Mouse (Mus musculus) intestine, embryonic 16.5 days (tissue): ENCODE data around the gene Slc38a7. TPM values are rescaled to one million over a fixed set of nuclear protein-coding genes. Genes with fewer than 3 reads are reported as not detected.

Experiments
- ATAC-seq: fragments of 200-750 bp; cut with Nextera tagmentation; 2 replicates; pipeline ENCODE4 v1.8.0; 2017; ENCODE audit warnings: moderate TSS enrichment, moderate library complexity
- H3K27ac ChIP-seq: fragments of 300-500 bp; sonication (generic); 2 replicates; pipeline ENCODE4 v1.5.1; 2014; ENCODE audit warnings: mild to moderate bottlenecking, low read length
- H3K27me3 ChIP-seq: fragments of 300-500 bp; sonication (generic); replicated peaks from 2 replicates; pipeline ENCODE4 v1.6.1; 2014; ENCODE audit warnings: low read length, control low read depth, mixed read lengths; ENCODE audit not compliant: control insufficient read depth, insufficient read depth
- H3K36me3 ChIP-seq: fragments of 300-500 bp; sonication (generic); 2 replicates; pipeline ENCODE4 v1.6.1; 2014; ENCODE audit warnings: low read length, control low read depth; ENCODE audit not compliant: control insufficient read depth, insufficient read depth
- H3K4me1 ChIP-seq: fragments of 300-500 bp; sonication (generic); 2 replicates; pipeline ENCODE4 v1.6.1; 2014; ENCODE audit warnings: low read length, control low read depth, mixed read lengths; ENCODE audit not compliant: control insufficient read depth, insufficient read depth
- H3K4me2 ChIP-seq: fragments of 300-500 bp; sonication (generic); 2 replicates; pipeline ENCODE4 v1.6.1; 2014; ENCODE audit warnings: low read depth, low read length, control low read depth
- H3K4me3 ChIP-seq: fragments of 300-500 bp; sonication (generic); 2 replicates; pipeline ENCODE4 v1.5.1; 2014; ENCODE audit warnings: mild to moderate bottlenecking, low read length
- H3K9ac ChIP-seq: fragments of 300-500 bp; sonication (generic); 2 replicates; pipeline ENCODE4 v1.6.1; 2014; ENCODE audit warnings: low read depth, low read length
- H3K9me3 ChIP-seq: fragments of 300-500 bp; sonication (generic); 2 replicates; pipeline ENCODE4 v1.6.1; 2016; ENCODE audit warnings: low read length, control low read depth; ENCODE audit not compliant: control insufficient read depth
- WGBS: fragments of 180-500 bp; shearing (Covaris S2); extraction: QIAGEN DNeasy Blood & Tissue Kit; methylation state at CpG from one replicate; pipeline ENCODE4 v1.1.7; 2014; 5-methylcytosine and 5-hydroxymethylcytosine counted together
- polyA plus RNA-seq: library from polyadenylated mRNA; unstranded; fragments of >200 nt; fragmentation: Nextera tagmentation; extraction: Ambion mirVana; gene quantifications from 2 replicates; pipeline ENCODE4 v1.2.1, GENCODE M21; 2015

The Slc38a7 gene
- polyA plus RNA-seq: 28.1 and 36.3 TPM in 2 replicates

- H3K4me2 ChIP-seq: peak within 1 kb of the TSS; percentile 53
- H3K27me3 ChIP-seq: no peaks in the 10 kb centered on the region
- ATAC-seq: peak; percentile 93
- H3K36me3 ChIP-seq: no peaks in the 10 kb centered on the region; the same call in 1 of the 2 replicates
- H3K4me3 ChIP-seq: peak within 1 kb of the TSS; percentile 64
- peaks cover 5% of the 10 kb centered on the region for H3K4me1 ChIP-seq
- 13% methylated on average over 22 of the region's 22 CpGs for WGBS
- H3K27ac ChIP-seq: peak within 1 kb of the TSS; percentile 58
- no peaks in the 10 kb centered on the region for H3K9me3 ChIP-seq
- peak within 1 kb of the TSS; percentile 73 for H3K9ac ChIP-seq
Observed at GRCm38 (mm10) chr8:95853102-95853843, at the start of gene Slc38a7. Gene Slc38a7 (minus strand): TSS chr8:95853539.

GRCm38 (mm10) chr8:95901864-95902263 lies 48.5 kb upstream of the Slc38a7 start:
- H3K27ac ChIP-seq: no peak overlapping the region
- no peaks in the 10 kb centered on the region for H3K27me3 ChIP-seq
- H3K4me2 ChIP-seq: no peak overlapping the region
- no peaks in the 10 kb centered on the region for H3K4me1 ChIP-seq
- H3K36me3 ChIP-seq: no peaks in the 10 kb centered on the region
- peak; percentile 85 for ATAC-seq
- 28% methylated on average over 7 of the region's 7 CpGs for WGBS
- no peak overlapping the region for H3K9ac ChIP-seq
- H3K4me3 ChIP-seq: no peak overlapping the region
- no peaks in the 10 kb centered on the region for H3K9me3 ChIP-seq

- no peaks in the 10 kb centered on the region for H3K36me3 ChIP-seq
- no peaks in the 10 kb centered on the region for H3K9me3 ChIP-seq
- no peak overlapping the region for H3K9ac ChIP-seq
- no peak overlapping the region for H3K4me3 ChIP-seq
- ATAC-seq: no peak
- H3K4me2 ChIP-seq: no peak overlapping the region
- H3K27ac ChIP-seq: no peak overlapping the region
- no peaks in the 10 kb centered on the region for H3K27me3 ChIP-seq
- 76% methylated on average over 5 of the region's 5 CpGs for WGBS
- no peaks in the 10 kb centered on the region for H3K4me1 ChIP-seq
Observed at GRCm38 (mm10) chr8:95893701-95894100, 40.4 kb upstream of the Slc38a7 start.

GRCm38 (mm10) chr8:95888285-95889136 lies 35.2 kb upstream of the Slc38a7 start, which contains the start of gene Got2:
Gene Got2 (minus strand): TSS chr8:95888547.
- peak within 1 kb of the TSS; percentile 84 for H3K4me2 ChIP-seq
- H3K27ac ChIP-seq: peak within 1 kb of the TSS; percentile 85
- peak within 1 kb of the TSS; percentile 96 for H3K4me3 ChIP-seq
- no peaks in the 10 kb centered on the region for H3K27me3 ChIP-seq
- peak; percentile 74 for ATAC-seq
- WGBS: 8% methylated on average over 31 of the region's 31 CpGs
- H3K36me3 ChIP-seq: no peaks in the 10 kb centered on the region
- peak within 1 kb of the TSS; percentile 87 for H3K9ac ChIP-seq
- peaks cover 25% of the 10 kb centered on the region for H3K4me1 ChIP-seq
- H3K9me3 ChIP-seq: no peaks in the 10 kb centered on the region

GRCm38 (mm10) chr8:95887578-95888284 lies 34.4 kb upstream of the Slc38a7 start:
- peak overlapping the region; percentile 87 for H3K9ac ChIP-seq
- under 1% methylated on average over 37 of the region's 38 CpGs for WGBS
- H3K27ac ChIP-seq: peak overlapping the region; percentile 85
- H3K4me2 ChIP-seq: peak overlapping the region; percentile 84
- no peaks in the 10 kb centered on the region for H3K36me3 ChIP-seq
- ATAC-seq: peak; percentile 85
- H3K4me1 ChIP-seq: peaks cover 26% of the 10 kb centered on the region
- no peaks in the 10 kb centered on the region for H3K27me3 ChIP-seq
- no peaks in the 10 kb centered on the region for H3K9me3 ChIP-seq
- H3K4me3 ChIP-seq: peak overlapping the region; percentile 96

- Histone ChIP-seq H3K36me3 (no peaks in the 10 kb centered on the region), H3K9ac (peak overlapping the region; percentile 87)
Observed at GRCm38 (mm10) chr8:95886647-95887577, 33.6 kb upstream of the Slc38a7 start.

GRCm38 (mm10) chr8:95885966-95886365 lies 32.6 kb upstream of the Slc38a7 start:
- Histone ChIP-seq H3K4me3 (no peak overlapping the region), H3K9ac (no peak overlapping the region), H3K4me2 (peak overlapping the region; percentile 84), H3K9me3 (no peaks in the 10 kb centered on the region), H3K27me3 (no peaks in the 10 kb centered on the region), H3K36me3 (no peaks in the 10 kb centered on the region), H3K27ac (peak overlapping the region; percentile 85), H3K4me1 (peaks cover 26% of the 10 kb centered on the region)
- WGBS: 57% methylated on average over 5 of the region's 5 CpGs
- peak; percentile 8 for ATAC-seq

More at GRCm38 (mm10) chr8:95886647-95887577, 33.6 kb upstream of the Slc38a7 start:
- 53% methylated on average over 17 of the region's 17 CpGs for WGBS
- no peak for ATAC-seq
- Histone ChIP-seq H3K9me3 (no peaks in the 10 kb centered on the region), H3K27me3 (no peaks in the 10 kb centered on the region), H3K4me3 (peak overlapping the region; percentile 96), H3K4me2 (peak overlapping the region; percentile 84), H3K4me1 (peaks cover 26% of the 10 kb centered on the region), H3K27ac (peak overlapping the region; percentile 85)

GRCm38 (mm10) chr8:95885271-95885841 lies 32.0 kb upstream of the Slc38a7 start:
- H3K4me3 ChIP-seq: no peak overlapping the region; the same call in 1 of the 2 replicates
- no peak overlapping the region for H3K9ac ChIP-seq
- H3K4me2 ChIP-seq: peak overlapping the region; percentile 7; the same call in 1 of the 2 replicates
- no peaks in the 10 kb centered on the region for H3K27me3 ChIP-seq
- H3K27ac ChIP-seq: peak overlapping the region; percentile 85
- no peak for ATAC-seq
- no peaks in the 10 kb centered on the region for H3K36me3 ChIP-seq
- H3K4me1 ChIP-seq: peaks cover 26% of the 10 kb centered on the region
- 71% methylated on average over 5 of the region's 5 CpGs for WGBS
- no peaks in the 10 kb centered on the region for H3K9me3 ChIP-seq
